Mouse (Mus musculus) olfactory bulb, adult 2 months (tissue): ENCODE results near the gene Arhgap10.

Experiments used
- CTCF ChIP-seq: fragments of 200-500 bp; IDR thresholded peaks from 2 replicates; pipeline ENCODE4 v1.5.1; 2012; ENCODE audit warnings: low read depth, mild to moderate bottlenecking, low read length, moderate library complexity; ENCODE audit not compliant: insufficient read depth
- POLR2A ChIP-seq: fragments of 200-500 bp; IDR thresholded peaks from 2 replicates; pipeline ENCODE4 v1.6.1; 2012; ENCODE audit warnings: mild to moderate bottlenecking, low read depth, low read length, moderate library complexity; ENCODE audit not compliant: insufficient read depth

- TF ChIP-seq CTCF (no peak), POLR2A (no peak)
These were observed 151.8 kb downstream of the Arhgap10 start for GRCm38 (mm10) chr8:77365990-77366389.
